Mouse (Mus musculus) heart, postnatal 0 days (tissue): Measurements from ENCODE around the gene Ercc6l2.

ENCODE experiments used
- CTCF ChIP-seq: IDR thresholded peaks from 2 replicates; pipeline ENCODE4 v1.5.1; 2016; ENCODE audit warnings: antibody characterized with exemption, control low read depth, low read depth
- EP300 ChIP-seq: IDR thresholded peaks from 2 replicates; pipeline ENCODE4 v1.6.1; 2016; ENCODE audit warnings: antibody characterized with exemption, low read depth

GRCm38 (mm10) chr13:63811477-63811876, 3.6 kb upstream of the Ercc6l2 start:
- TF ChIP-seq CTCF (no peak), EP300 (no peak)
